Mouse (Mus musculus): ENCODE results near the gene Gpbp1.
A peak's percentile ranks its signal among the peaks of the same experiment; 100 is the strongest.

The Gpbp1 gene

DNA sequence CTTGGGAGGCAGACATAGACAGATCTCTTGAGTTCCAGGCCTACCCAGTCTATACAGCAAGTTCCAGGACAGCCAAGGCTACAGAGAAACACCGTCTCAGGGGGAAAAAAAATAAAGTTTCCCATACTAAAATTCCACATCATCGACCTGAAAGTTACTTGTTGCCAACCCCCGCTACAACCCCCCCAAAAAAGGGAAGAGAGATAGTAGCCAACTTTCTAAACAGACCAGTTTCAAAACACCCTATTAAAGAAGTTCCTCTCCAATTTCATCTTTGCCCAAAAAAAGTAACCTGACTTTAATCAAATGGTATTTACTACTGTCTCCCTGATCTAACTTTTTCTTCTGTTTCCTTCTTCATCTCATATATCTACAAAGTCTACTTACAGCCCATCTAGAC, 22.6 kb downstream of the Gpbp1 start:
- no peak for DNase-seq (ENCODE audit: low spot score in 2 of 2)

- DNase-seq (ENCODE audit: low spot score in 2 of 2) = peak in 1 of 2 experiments; percentile 9
Measured at GRCm38 (mm10) chr13:111461424-111461823, 28.5 kb downstream of the Gpbp1 start.

GRCm38 (mm10) chr13:111456790-111457189, 33.1 kb downstream of the Gpbp1 start:
- DNase-seq (ENCODE audit: low spot score in 2 of 2) = no peak

DNA sequence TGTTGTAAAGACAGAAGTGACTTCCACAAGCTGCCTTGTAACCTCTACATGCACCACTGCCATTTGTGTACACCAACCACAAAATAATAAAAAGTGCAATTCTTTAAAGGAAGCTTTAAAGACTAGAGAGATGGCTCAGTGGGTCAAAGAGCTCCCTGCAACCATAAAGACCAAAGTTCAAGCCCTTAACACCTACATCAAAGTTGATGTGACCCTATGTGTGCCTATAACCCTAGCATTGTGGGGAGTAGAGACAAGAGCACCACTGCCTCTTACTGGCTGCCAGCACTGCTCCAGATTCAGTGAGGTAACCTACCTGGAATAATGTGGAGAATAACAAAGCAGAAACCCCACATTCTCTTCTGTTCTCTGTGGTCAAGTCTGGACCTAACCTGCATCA, 45.6 kb downstream of the Gpbp1 start:
- no peak for DNase-seq (ENCODE audit: low spot score in 2 of 2)

DNA sequence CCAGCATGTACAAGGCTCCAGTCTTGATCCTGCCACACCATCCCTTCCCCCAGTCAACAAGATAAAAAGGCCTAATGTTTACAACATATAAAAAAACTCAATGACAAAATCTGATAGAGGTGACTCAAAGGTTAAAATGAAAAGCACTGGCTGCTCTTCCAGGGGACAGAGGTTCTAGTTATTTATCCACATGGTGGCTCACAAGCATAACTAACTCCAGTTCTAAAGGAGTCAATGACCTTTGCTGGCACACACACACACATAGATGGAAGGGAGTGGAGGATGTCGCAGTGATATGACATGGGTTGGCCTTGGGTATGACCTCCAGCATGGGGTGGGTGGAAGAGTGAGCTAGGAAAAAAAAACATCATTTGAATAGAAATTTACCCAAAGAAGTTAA, 58.7 kb downstream of the Gpbp1 start:
- DNase-seq (ENCODE audit: low spot score in 2 of 2) = no peak

DNA sequence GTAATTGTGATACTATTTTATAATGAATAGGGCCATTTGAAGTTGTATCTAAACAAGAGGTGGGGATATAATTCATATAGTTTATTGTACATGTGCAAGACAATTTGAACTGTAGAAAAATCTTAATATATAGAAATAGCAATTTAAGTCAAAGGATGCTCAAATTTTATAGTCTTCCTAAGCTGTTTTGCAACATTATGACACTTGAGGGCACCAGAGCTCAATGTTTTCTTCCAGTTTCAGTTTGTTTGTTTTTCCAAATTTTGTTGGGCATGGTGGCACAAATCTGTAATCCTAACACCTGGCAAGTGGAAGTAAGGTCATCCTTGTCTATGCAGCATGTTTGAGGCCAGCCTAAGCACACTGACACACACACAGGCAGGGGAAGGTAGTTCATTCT, 68.6 kb downstream of the Gpbp1 start:
- DNase-seq (ENCODE audit: low spot score in 2 of 2) = no peak

- no peak for DNase-seq (ENCODE audit: low spot score in 2 of 2)
Measured at GRCm38 (mm10) chr13:111418087-111418486, 71.8 kb downstream of the Gpbp1 start.

DNA sequence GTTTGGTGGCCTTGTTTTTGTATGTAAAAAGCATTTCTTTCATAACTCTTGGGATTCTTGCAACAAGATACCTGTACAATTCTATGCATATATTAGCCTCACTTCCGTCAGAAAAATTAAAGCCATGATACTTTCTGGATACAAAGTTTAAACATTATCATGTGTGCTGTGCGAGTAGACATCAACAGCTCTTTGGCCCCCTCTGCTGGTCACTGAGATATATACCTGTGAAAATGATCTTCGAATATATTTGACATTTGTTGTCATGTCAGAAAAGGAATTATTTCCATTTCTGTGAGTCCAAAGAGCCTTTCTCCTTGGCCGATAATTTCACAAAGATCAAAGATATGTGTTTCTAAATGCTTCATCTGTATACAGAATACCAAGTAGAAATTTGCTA, 76.8 kb downstream of the Gpbp1 start:
- DNase-seq (ENCODE audit: low spot score in 2 of 2) = peak; percentile 17 to 60

DNA sequence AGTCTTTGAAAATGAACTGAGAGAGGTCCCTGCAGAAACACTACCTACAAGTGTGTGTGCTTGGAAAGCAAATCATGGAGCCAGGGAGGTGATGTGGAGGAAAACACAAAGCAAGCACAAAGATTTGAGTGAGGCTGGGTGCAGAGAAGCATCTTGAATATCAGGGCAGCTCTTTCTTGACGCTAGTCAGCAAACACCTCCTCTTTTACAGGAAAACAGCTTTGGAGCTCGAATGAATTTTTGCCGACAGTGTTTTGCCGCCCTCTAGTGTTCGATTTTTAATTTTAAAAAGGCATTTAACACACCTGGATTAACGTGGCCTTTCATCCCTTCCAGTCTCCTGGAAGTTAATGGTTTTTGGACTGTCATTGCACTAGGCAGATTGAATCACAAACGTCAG, 79.1 kb downstream of the Gpbp1 start:
- DNase-seq (ENCODE audit: low spot score in 2 of 2) = no peak

- no peak for DNase-seq (ENCODE audit: low spot score in 2 of 2)
Measured at GRCm38 (mm10) chr13:111406859-111407389, 83.0 kb downstream of the Gpbp1 start.

DNA sequence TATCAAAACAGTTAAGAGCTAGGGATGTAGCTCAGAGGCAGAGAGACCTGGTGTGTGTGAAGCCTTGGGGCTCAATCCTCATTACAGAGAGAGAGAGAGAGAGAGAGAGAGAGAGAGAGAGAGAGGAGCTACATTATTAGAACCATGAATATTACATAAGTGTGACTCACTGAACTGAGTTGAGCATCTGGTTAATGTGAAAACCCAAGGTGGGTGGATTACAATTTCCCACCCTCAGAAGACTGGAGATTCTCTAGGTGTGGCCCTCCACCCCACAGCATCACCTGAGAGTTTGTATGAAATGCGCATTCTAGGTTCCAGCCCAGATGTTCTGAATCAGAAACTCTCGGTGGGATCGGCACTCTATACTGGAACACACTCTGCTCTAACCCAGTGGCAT, 84.0 kb downstream of the Gpbp1 start:
- no peak for DNase-seq (ENCODE audit: low spot score in 2 of 2)

DNA sequence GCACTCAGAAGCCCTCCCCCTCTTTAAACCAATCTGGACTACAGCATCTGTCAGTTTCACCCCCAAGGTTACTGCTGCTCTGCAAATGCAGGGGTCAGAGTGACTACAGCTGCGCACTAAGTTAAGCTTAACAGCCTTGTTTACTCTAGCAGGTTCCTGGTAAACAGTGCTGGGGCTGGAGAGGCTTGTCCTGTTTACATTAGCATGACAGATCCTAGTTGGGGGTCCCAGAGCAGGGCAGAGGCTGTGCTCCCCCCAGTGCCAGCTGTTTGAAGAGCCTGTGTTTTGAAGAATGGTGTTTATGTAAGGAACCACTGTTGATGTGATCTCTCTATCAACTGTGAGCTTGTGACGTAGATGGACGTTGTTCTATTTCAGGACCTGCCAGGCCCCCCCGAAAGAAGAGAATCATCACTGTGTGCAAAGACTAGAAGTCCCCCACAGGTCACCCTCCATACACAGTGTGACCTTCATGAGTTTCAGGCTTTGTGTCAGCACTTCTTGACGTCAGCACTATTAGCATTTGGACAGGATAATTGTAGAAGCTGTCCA, 92.2 kb downstream of the Gpbp1 start:
- DNase-seq (ENCODE audit: low spot score in 2 of 2) = no peak

GRCm38 (mm10) chr13:111397061-111397460, 92.8 kb downstream of the Gpbp1 start:
- no peak for DNase-seq (ENCODE audit: low spot score in 2 of 2)

DNA sequence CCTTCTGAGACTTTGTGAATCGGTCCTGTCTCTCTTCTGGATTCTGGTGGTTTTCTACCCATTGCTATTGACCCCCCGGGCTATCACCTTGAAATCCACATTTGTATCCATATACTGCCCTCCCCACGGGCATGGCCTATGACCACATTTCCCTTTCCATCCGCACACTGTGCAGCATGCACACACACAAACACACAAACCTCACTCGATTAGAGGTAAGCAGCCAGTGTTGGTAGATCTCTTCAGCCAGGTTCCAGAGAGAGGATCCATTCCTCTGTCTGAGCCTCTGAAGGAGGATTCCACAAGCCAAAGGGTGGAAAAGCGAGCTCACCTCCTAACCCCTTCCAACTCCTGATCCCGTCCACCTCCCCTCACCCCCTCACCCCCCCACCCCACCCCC, 94.4 kb downstream of the Gpbp1 start:
- DNase-seq (ENCODE audit: low spot score in 2 of 2) = no peak

DNA sequence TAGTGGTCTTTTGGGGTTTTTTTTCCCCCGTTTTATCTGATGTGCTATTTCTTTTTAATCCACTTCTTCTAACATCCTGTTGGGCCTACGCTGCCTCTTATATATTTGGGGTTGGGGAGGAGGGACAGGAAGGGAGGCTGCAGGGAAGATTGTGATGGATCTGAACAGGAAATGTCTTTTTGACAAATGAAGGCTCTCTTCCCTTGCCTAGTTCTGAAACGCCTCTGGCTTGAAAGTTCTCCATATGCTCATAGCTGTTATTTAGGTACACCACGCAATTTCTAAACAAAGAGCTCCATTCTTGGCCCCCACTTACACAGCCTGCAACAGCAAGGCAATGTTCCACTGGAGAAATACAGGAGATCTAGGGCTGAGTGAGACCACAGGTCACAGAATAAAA, 95.0 kb downstream of the Gpbp1 start:
- DNase-seq (ENCODE audit: low spot score in 2 of 2) = no peak

- no peak for DNase-seq (ENCODE audit: low spot score in 2 of 2)
Measured at GRCm38 (mm10) chr13:111394341-111394740, 95.6 kb downstream of the Gpbp1 start.

DNA sequence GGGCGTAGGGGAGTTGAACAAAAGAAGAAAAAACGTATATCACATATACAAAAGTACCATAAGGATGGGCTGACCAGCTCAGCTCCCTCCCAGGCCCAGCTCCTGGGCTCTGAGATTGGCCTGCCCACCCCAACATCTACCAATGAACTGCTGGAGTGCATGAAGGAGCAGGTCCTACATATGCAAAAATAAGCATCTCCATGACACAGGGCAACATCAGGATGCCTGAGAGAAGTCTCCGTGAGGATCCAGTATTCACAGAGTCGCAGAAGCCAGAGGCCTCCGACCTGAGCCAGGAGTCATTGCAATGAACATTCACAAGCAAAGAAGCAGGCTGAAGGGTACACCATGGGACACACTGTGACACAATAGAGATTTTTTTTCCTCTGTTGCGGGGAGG, 96.5 kb downstream of the Gpbp1 start:
- no peak for DNase-seq (ENCODE audit: low spot score in 2 of 2)

GRCm38 (mm10) chr13:111391426-111391825, 98.5 kb downstream of the Gpbp1 start:
- DNase-seq (ENCODE audit: low spot score in 2 of 2) = no peak

- DNase-seq (ENCODE audit: low spot score in 2 of 2) = no peak
Measured at GRCm38 (mm10) chr13:111391011-111391410, 98.9 kb downstream of the Gpbp1 start.

GRCm38 (mm10) chr13:111384011-111384985, 105.6 kb downstream of the Gpbp1 start:
- DNase-seq (ENCODE audit: low spot score in 2 of 2) = no peak

Measured in natural killer cell, adult 2 months (primary cell).